Mouse (Mus musculus) MEL (cell line): ENCODE results near the gene Ergic1. TPM values are rescaled to one million over a fixed set of nuclear protein-coding genes. Genes with fewer than 3 reads are reported as not detected.

Experiments used
- DNase-seq: peaks from one replicate; pipeline ENCODE4 v3.0.0; 2011; ENCODE audit warnings: low read depth, low spot score
- H3K27ac ChIP-seq: 2 replicates; pipeline ENCODE4 v1.5.1; 2012; ENCODE audit warnings: low read depth, mild to moderate bottlenecking, control low read depth, low read length, moderate library complexity; ENCODE audit not compliant: control insufficient read depth
- H3K27me3 ChIP-seq, 2 experiments: fragments of 150-350 bp in 1 of 2; sonication (generic) in 1 of 2; 2 replicates each; pipeline ENCODE4 v1.6.1; 2012; ENCODE audit warnings: low read length in 2 of 2, mild to moderate bottlenecking in 2 of 2, improper control_type of control experiment in 1 of 2, moderate library complexity in 1 of 2; ENCODE audit not compliant: insufficient read depth in 2 of 2, control insufficient read depth in 1 of 2
- H3K36me3 ChIP-seq, 2 experiments: 2 replicates each; pipeline ENCODE4 v1.6.1; 2012 to 2014; ENCODE audit warnings: low read length in 2 of 2, improper control_type of control experiment in 1 of 2, inconsistent platforms in 1 of 2, mild to moderate bottlenecking in 1 of 2; ENCODE audit not compliant: insufficient read depth in 2 of 2, control insufficient read depth in 1 of 2
- H3K4me1 ChIP-seq, 2 experiments: fragments of 150-350 bp in 1 of 2; sonication (generic) in 1 of 2; 2 replicates each; pipeline ENCODE4 v1.6.1; 2012; ENCODE audit warnings: low read length in 2 of 2, improper control_type of control experiment in 1 of 2, mild to moderate bottlenecking in 1 of 2; ENCODE audit not compliant: insufficient read depth in 2 of 2, control insufficient read depth in 1 of 2
- H3K4me3 ChIP-seq, 2 experiments: fragments of 150-350 bp in 1 of 2; sonication (generic) in 1 of 2; 2 replicates each; pipeline ENCODE4 v1.5.1; 2012; ENCODE audit warnings: low read depth in 2 of 2, low read length in 2 of 2, mild to moderate bottlenecking in 2 of 2, moderate library complexity in 2 of 2, control low read depth in 1 of 2, improper control_type of control experiment in 1 of 2; ENCODE audit not compliant: control insufficient read depth in 1 of 2, insufficient read depth in 1 of 2
- H3K79me2 ChIP-seq: 2 replicates; pipeline ENCODE4 v1.6.1; 2012; ENCODE audit warnings: mild to moderate bottlenecking, low read length, moderate library complexity; ENCODE audit not compliant: control insufficient read depth, poor library complexity, insufficient read depth
- H3K9ac ChIP-seq: 2 replicates; pipeline ENCODE4 v1.6.1; 2012; ENCODE audit warnings: low read depth, mild to moderate bottlenecking, control low read depth, low read length, moderate library complexity; ENCODE audit not compliant: control insufficient read depth, poor library complexity, severe bottlenecking
- H3K9me3 ChIP-seq: fragments of 150-350 bp; sonication (generic); replicated peaks from 2 replicates; pipeline ENCODE4 v1.6.1; 2012; ENCODE audit warnings: mild to moderate bottlenecking, low read length, improper control_type of control experiment, moderate library complexity; ENCODE audit not compliant: insufficient read depth
- CHD2 ChIP-seq: IDR thresholded peaks from 2 replicates; pipeline ENCODE4 v1.6.1; 2011; ENCODE audit warnings: low read length, improper control_type of control experiment
- CTCF ChIP-seq, 3 experiments: IDR thresholded peaks in 2 of 3; conservative IDR thresholded peaks in 1 of 3; 2 replicates each; pipeline ENCODE4 v1.5.1; 2011 to 2012; ENCODE audit warnings: low read length in 3 of 3, low read depth in 2 of 3, mild to moderate bottlenecking in 2 of 3, improper control_type of control experiment in 1 of 3, inconsistent platforms in 1 of 3, mixed read lengths in 1 of 3, moderate library complexity in 1 of 3; ENCODE audit not compliant: control insufficient read depth in 1 of 3, insufficient read depth in 1 of 3, poor library complexity in 1 of 3, severe bottlenecking in 1 of 3
- E2F4 ChIP-seq: IDR thresholded peaks from 2 replicates; pipeline ENCODE4 v1.6.1; 2011; ENCODE audit warnings: low read depth, low read length, improper control_type of control experiment, borderline replicate concordance
- EP300 ChIP-seq, 2 experiments: IDR thresholded peaks; 2 replicates each; pipeline ENCODE4 v1.6.1; 2011; ENCODE audit warnings: improper control_type of control experiment in 2 of 2, low read length in 2 of 2, low read depth in 1 of 2, mild to moderate bottlenecking in 1 of 2
- ETS1 ChIP-seq: IDR thresholded peaks from 2 replicates; pipeline ENCODE4 v1.6.1; 2012; ENCODE audit warnings: low read depth, mild to moderate bottlenecking, inconsistent platforms, low read length, improper control_type of control experiment, moderate library complexity
- GABPA ChIP-seq: IDR thresholded peaks from 2 replicates; pipeline ENCODE4 v1.6.1; 2012; ENCODE audit warnings: low read depth, mild to moderate bottlenecking, inconsistent platforms, low read length, improper control_type of control experiment, moderate library complexity
- GATA1 ChIP-seq: IDR thresholded peaks from 2 replicates; pipeline ENCODE4 v1.6.1; 2011; ENCODE audit warnings: low read depth, low read length, improper control_type of control experiment
- JUND ChIP-seq: IDR thresholded peaks from 2 replicates; pipeline ENCODE4 v1.6.1; 2011; ENCODE audit warnings: low read depth, mild to moderate bottlenecking, improper control_type of control experiment, low read length
- MXI1 ChIP-seq: IDR thresholded peaks from 2 replicates; pipeline ENCODE4 v1.6.1; 2011; ENCODE audit warnings: mild to moderate bottlenecking, low read depth, low read length, improper control_type of control experiment
- NELFE ChIP-seq: IDR thresholded peaks from 2 replicates; pipeline ENCODE4 v1.6.1; 2011; ENCODE audit warnings: low read depth, low read length, improper control_type of control experiment
- POLR2AphosphoS2 ChIP-seq: IDR thresholded peaks from 2 replicates; pipeline ENCODE4 v1.6.1; 2011; ENCODE audit warnings: low read length, improper control_type of control experiment
- RAD21 ChIP-seq: IDR thresholded peaks from 2 replicates; pipeline ENCODE4 v1.6.1; 2011; ENCODE audit warnings: mild to moderate bottlenecking, low read depth, low read length, improper control_type of control experiment
- SIN3A ChIP-seq: IDR thresholded peaks from 2 replicates; pipeline ENCODE4 v1.6.1; 2012; ENCODE audit warnings: low read length, improper control_type of control experiment, inconsistent platforms
- SMC3 ChIP-seq: IDR thresholded peaks from 2 replicates; pipeline ENCODE4 v1.6.1; 2011; ENCODE audit warnings: low read depth, low read length, improper control_type of control experiment
- TCF12 ChIP-seq: IDR thresholded peaks from 2 replicates; pipeline ENCODE4 v1.6.1; 2014; ENCODE audit warnings: low read depth, mild to moderate bottlenecking, inconsistent platforms, low read length, improper control_type of control experiment, moderate library complexity
- USF1 ChIP-seq: IDR thresholded peaks from 2 replicates; pipeline ENCODE4 v1.6.1; 2014; ENCODE audit warnings: low read depth, mild to moderate bottlenecking, inconsistent platforms, low read length, improper control_type of control experiment, moderate library complexity
- ZNF384 ChIP-seq: IDR thresholded peaks from 2 replicates; pipeline ENCODE4 v1.6.1; 2012; ENCODE audit warnings: low read depth, mild to moderate bottlenecking, inconsistent platforms, low read length, improper control_type of control experiment
- polyA plus RNA-seq, 2 experiments: library from polyadenylated mRNA; stranded (reverse) in 1 of 2; unstranded in 1 of 2; fragments of >175 nt in 1 of 2; fragments of >200 nt in 1 of 2; gene quantifications; 2 replicates each; pipeline versions ENCODE4 v1.2.1 to v1.2.4; 2012; ENCODE audit warnings: low replicate concordance in 2 of 2, low read depth in 1 of 2; ENCODE audit not compliant: insufficient read length in 2 of 2, insufficient read depth in 1 of 2, missing spikeins in 1 of 2
- total RNA-seq: library from RNA; depleted of rRNA; stranded (reverse); fragments of 300-350 nt; gene quantifications from 2 replicates; pipeline ENCODE4 v1.2.3, GENCODE M21; 2012

The Ergic1 gene
- total and polyA plus RNA-seq, 3 experiments, result 78.5 to 730 (median 95.6) TPM

- TF ChIP-seq POLR2AphosphoS2 (no peak), E2F4 (no peak), SIN3A (peak; percentile 98), JUND (no peak), ZNF384 (peak; percentile 93)
These were observed 116.7 kb downstream of the Ergic1 start (continued) for GRCm38 (mm10) chr17:26677711-26678637.

GRCm38 (mm10) chr17:26681276-26681675 lies 120.0 kb downstream of the Ergic1 start:
- H3K27ac ChIP-seq, result no peak overlapping the region
- H3K9ac ChIP-seq, result no peak overlapping the region
- no peaks in the 10 kb centered on the region for H3K9me3 ChIP-seq
- peak; percentile 53 for DNase-seq
- H3K79me2 ChIP-seq, result peaks cover 34% of the 10 kb centered on the region
- H3K36me3 ChIP-seq, result peaks cover 8 to 20% of the 10 kb centered on the region in 2 experiments
- no peak overlapping the region for H3K4me3 ChIP-seq
- TF ChIP-seq RAD21 (peak; percentile 44), SMC3 (peak; percentile 27), CTCF (IDR thresholded peaks at IDR 0.05 in 2 of 3, conservative IDR thresholded peaks at IDR 0.05 in 1 of 3; ENCODE audit: control insufficient read depth in 1 of 3, insufficient read depth in 1 of 3, low read depth in 2 of 3, low read length in 3 of 3, poor library complexity in 1 of 3, severe bottlenecking in 1 of 3) (peak in 2 of 3 experiments; percentile 24 to 41; a peak in 3 of 6 replicates), JUND (no peak)
- peaks cover 6 to 28% of the 10 kb centered on the region in 2 experiments; a peak in 3 of 4 replicates for H3K4me1 ChIP-seq
- no peaks in the 10 kb centered on the region for H3K27me3 ChIP-seq

DNA sequence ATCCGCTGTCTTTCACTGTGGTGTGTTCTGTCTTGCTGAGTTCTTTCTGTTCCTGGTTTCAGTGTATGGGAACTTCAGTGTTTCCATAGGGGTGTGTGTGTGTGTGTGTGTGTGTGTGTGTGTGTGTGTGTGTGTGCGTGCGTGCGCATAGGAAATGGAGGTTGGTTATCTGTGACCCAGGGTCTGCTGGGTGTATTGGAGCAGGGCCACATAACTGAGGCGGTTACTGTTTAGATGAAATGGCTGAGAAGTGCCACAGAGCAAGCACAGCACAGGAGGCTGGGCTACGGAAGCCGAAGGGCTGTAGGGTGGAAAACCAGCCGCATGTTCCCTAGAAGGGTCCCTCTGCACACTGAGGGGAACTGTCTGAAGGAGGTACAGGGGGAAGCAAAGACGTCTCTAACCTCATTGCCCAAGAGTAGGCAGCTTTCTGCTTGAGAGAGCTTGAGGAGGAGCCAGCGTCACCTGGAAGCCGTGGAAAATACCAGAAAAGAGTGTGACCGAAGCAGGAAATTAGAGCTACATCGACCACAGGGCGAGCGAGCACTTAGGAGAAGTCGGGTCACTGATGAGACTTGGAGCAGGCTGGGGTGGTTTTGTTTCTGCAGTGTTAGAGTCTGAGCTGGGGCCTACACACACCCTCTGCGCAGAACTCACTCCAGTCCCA lies 125.2 kb downstream of the Ergic1 start:
- TF ChIP-seq GATA1, result no peak
- 0 out of 4 replicates have a peak, but pooled peaks of 1 of the 2 experiments have one; percentile 29 for TF ChIP-seq EP300 (IDR thresholded peaks at IDR 0.05; ENCODE audit: low read depth in 1 of 2, low read length in 2 of 2)
- no peak for TF ChIP-seq NELFE
- TF ChIP-seq USF1, result no peak
- TF ChIP-seq TCF12, result 0 out of 2 replicates have a peak, but pooled peaks have one; percentile 11
- TF ChIP-seq GABPA, result no peak
- no peak for TF ChIP-seq POLR2AphosphoS2
- TF ChIP-seq ETS1, result peak; percentile 10; the same call in 1 of the 2 replicates
- TF ChIP-seq CHD2, result no peak
- TF ChIP-seq MXI1, result no peak
- no peak for TF ChIP-seq SIN3A
- TF ChIP-seq CTCF (IDR thresholded peaks at IDR 0.05 in 2 of 3, conservative IDR thresholded peaks at IDR 0.05 in 1 of 3; ENCODE audit: control insufficient read depth in 1 of 3, insufficient read depth in 1 of 3, low read depth in 2 of 3, low read length in 3 of 3, poor library complexity in 1 of 3, severe bottlenecking in 1 of 3), result no peak
- Histone ChIP-seq H3K36me3 (peaks cover 8 to 20% of the 10 kb centered on the region in 2 experiments), H3K4me3 (no peak overlapping the region), H3K27ac (no peak overlapping the region), H3K27me3 (no peaks in the 10 kb centered on the region), H3K9ac (no peak overlapping the region), H3K79me2 (peaks cover under 1% of the 10 kb centered on the region), H3K9me3 (no peaks in the 10 kb centered on the region), H3K4me1 (peaks cover 6 to 23% of the 10 kb centered on the region in 2 experiments)
- no peak for DNase-seq
